Mouse (Mus musculus): Measurements from ENCODE around the gene Itpk1.

DNA sequence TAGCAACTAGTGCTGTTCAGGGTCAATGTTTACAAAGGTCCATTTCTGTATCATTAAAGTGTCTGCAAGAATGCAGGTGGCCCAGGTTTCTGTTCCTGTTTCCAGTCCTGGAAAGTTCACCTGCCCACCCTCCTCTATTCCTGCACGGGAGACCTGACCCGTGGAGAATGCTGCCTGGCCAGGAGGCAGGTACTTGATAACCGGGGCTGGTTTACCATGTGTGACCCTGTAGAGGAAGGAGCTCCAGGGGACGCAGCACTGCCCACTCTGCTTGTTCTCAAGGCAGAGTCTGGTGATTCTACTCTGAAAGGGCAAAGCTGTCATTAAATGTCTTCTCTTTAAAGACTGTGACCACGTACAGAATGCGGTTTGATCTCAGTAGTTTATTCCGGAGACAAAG, 136.5 kb downstream of the Itpk1 start:
- TF ChIP-seq POLR2A (IDR thresholded peaks at IDR 0.05; ENCODE audit: borderline replicate concordance, insufficient read depth, low read length) (no peak), CTCF (IDR thresholded peaks at IDR 0.05; ENCODE audit: borderline replicate concordance, insufficient read depth, low read depth, low read length) (no peak)

All from cerebellum, adult 2 months (tissue).